Mouse (Mus musculus): Measurements from ENCODE around the gene Olfr532. TPM values are rescaled to one million over a fixed set of nuclear protein-coding genes. Genes with fewer than 3 reads are reported as not detected.
A peak's percentile ranks its signal among the peaks of the same experiment; 100 is the strongest.
"Not testable (repeated sequence)": the region's sequence is repeated elsewhere in the genome, so short reads cannot be mapped to it uniquely, and the experiment has no call there.

Olfr532 gene
- total RNA-seq (2017) = not detected in 2 replicates

DNA sequence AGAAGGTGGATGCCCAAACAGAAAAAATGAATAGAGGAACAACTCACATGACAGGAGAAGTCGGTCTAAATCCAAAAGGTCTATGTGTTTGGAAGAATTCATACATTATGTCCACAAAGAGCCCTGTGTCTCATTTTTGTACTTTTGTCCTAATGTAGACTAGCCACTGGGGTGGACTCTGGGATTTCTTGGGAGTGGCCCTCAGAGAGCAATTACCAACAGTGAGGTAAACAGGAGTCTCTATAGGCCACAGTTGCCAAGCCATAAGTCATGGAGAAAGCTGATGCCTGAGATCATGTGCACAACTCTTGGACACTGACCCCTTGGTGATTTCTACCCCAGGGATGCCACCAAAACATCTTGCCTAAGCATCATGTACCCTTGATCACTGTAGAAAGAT, at the start of gene Olfr532:
Gene Olfr532, minus strand, starts transcription at position 101 of the 400 bp plus-strand sequence.
- no peak for ATAC-seq (ENCODE audit: extremely low read depth, insufficient number of reproducible peaks, low FRiP score, poor library complexity, severe bottlenecking)

DNA sequence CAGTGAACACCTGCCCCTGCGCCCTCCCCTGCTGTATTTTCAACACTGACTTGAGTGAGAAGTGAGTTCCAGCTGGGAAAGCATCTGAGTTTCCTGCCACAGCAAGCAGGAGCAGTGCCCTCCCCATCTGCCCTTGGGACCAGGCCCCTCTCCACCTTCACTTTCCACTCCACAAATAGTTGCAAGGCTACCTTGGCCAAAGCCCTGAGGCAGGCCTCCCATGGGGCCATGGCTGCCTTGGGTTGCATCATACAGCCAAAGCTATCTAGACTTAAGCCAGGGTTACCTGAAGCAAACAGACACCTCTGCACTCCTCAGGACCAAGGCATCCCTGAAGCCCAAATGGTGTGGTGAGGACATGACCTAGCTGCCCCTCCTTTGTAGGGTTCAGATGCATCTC, 41.6 kb upstream of the Olfr532 start, which contains the start of gene Olfr533:
Gene Olfr533, plus strand, starts transcription at position 301 of the 400 bp plus-strand sequence.
- ATAC-seq (ENCODE audit: extremely low read depth, insufficient number of reproducible peaks, low FRiP score, poor library complexity, severe bottlenecking) = not testable (repeated sequence)

DNA sequence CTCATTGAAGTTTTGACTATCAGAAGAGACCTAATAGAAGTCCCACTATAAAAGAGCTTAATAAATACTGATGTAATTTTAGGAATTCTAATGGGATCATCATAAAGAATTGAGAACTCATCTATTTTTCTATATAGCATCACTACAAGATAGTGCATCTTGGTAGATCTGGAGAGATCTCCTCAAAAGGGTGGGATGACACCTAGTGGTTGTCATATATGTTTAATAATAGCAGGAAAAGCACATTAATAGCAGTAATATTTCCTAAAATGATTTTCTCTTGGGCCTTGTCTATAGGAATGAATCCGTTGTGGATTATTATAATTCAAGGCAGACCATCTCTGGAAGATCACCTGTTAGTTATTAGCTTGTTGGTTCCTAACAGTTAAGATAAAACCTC, 21.7 kb upstream of the Olfr532 start:
- no peak for ATAC-seq (ENCODE audit: extremely low read depth, insufficient number of reproducible peaks, low FRiP score, poor library complexity, severe bottlenecking)

DNA sequence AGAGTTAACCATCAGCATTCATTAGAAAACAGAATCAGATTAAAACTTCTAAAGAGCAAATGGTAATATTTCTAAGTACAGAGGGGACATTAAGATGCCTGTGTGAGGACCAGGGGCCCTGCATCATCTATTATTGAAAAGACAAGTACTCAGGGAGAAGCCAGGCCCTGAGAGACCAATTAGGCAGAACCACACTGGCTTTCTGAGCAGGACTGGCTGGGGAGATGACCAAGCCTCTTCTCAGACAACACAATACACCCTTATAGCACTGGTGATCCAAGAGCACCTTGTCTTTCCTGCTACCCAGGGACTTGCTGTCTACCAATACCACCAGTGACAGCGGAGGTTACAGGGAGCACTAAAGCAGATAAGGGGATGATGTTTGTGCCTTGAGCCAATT, 18.6 kb downstream of the Olfr532 start, which contains the start of gene Olfr531:
Gene Olfr531, minus strand, starts transcription at position 101 of the 400 bp plus-strand sequence.
- no peak for ATAC-seq (ENCODE audit: extremely low read depth, insufficient number of reproducible peaks, low FRiP score, poor library complexity, severe bottlenecking)

- ATAC-seq (ENCODE audit: extremely low read depth, insufficient number of reproducible peaks, low FRiP score, poor library complexity, severe bottlenecking) = no peak
Measured at GRCm38 (mm10) chr7:140376911-140377310, 44.5 kb downstream of the Olfr532 start.

DNA sequence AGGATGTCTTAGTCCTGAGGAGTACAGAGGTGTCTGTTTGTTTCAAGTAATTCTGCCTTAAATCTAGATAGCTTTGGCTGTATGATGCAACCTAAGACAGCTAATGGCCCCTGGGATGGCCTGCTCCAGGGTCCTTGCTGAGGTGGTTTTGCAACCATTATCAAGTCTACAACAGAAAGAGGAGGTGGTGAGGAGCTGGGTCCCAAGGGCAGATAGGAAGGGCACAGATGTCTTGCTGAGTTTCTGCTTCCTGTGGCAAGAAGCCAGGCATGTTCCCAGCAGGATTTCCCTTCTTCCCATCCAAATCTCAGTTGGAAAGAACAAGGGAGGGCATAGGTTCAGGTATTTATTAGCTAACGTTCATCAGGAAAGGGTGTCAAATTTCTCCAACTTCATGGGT, 45.2 kb downstream of the Olfr532 start, which contains the start of gene Olfr530:
Gene Olfr530, minus strand, starts transcription at position 101 of the 400 bp plus-strand sequence.
- no peak for ATAC-seq (ENCODE audit: extremely low read depth, insufficient number of reproducible peaks, low FRiP score, poor library complexity, severe bottlenecking)

DNA sequence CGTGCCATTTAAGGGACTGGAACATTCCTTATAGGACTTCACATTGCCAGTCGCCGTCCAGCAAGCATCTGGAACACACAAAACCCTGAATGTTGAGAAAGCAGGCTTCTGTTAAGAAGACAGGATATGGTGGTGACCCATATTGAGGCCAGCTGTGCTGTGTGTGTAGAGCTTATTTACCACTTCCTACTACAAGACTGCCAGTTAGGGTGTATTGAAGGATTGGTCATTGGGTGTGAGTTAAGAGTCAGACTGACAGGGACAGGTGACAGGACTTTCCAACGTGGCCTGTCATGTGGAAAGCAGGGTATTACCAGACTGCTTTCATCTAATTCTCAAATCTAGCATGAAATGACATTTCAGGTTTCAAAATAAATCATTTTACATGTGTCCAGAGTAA, 47.1 kb downstream of the Olfr532 start:
- ATAC-seq (ENCODE audit: extremely low read depth, insufficient number of reproducible peaks, low FRiP score, poor library complexity, severe bottlenecking) = 0 out of 2 replicates have a peak, but pooled peaks have one; percentile 6

Other genes starting within 250 kb of the Olfr532 start
- 0.23 TPM in 1 of 2 replicates, not detected in the other for gene Olfr523, start 248.4 kb downstream of the Olfr532 start, total RNA-seq (2017)
- gene Olfr524, start 215.7 kb downstream of the Olfr532 start, total RNA-seq (2017) = not detected in 2 replicates
- gene Cd163l1, start 203.4 kb downstream of the Olfr532 start, total RNA-seq (2017) = 0.47 and 1.6 TPM in 2 replicates
- 4.4 and 4.7 TPM in 2 replicates for gene 5830411N06Rik, start 174.4 kb downstream of the Olfr532 start, total RNA-seq (2017)
- gene Olfr525, start 100.8 kb downstream of the Olfr532 start, total RNA-seq (2017) = not detected in 2 replicates
- 0.37 TPM in 1 of 2 replicates, not detected in the other for gene Olfr527, start 87.6 kb downstream of the Olfr532 start, total RNA-seq (2017)
- gene Olfr60, start 60.0 kb downstream of the Olfr532 start, total RNA-seq (2017) = not detected in 2 replicates
- not detected in 2 replicates for gene Olfr530, start 45.3 kb downstream of the Olfr532 start, total RNA-seq (2017)
- gene Olfr531, start 18.7 kb downstream of the Olfr532 start, total RNA-seq (2017) = not detected in 2 replicates
- gene Olfr533, start 41.7 kb upstream of the Olfr532 start, total RNA-seq (2017) = not detected in 2 replicates
- not detected in 2 replicates for gene Olfr535, start 62.6 kb upstream of the Olfr532 start, total RNA-seq (2017)
- gene Olfr536, start 85.8 kb upstream of the Olfr532 start, total RNA-seq (2017) = not detected in 2 replicates
- not detected in 2 replicates for gene Olfr538, start 146.2 kb upstream of the Olfr532 start, total RNA-seq (2017)
- gene Olfr46, start 179.6 kb upstream of the Olfr532 start, total RNA-seq (2017) = 0.35 TPM in 1 of 2 replicates, not detected in the other
- not detected in 2 replicates for gene Olfr61, start 207.3 kb upstream of the Olfr532 start, total RNA-seq (2017)
- gene Olfr53, start 224.8 kb upstream of the Olfr532 start, total RNA-seq (2017) = not detected in 2 replicates
- under 0.01 TPM in 1 of 2 replicates, not detected in the other for gene Olfr539, start 238.3 kb upstream of the Olfr532 start, total RNA-seq (2017)

All from neutrophil, adult 5-6 weeks (primary cell).